ENCODE assay signal across 27 mouse cellular contexts in genomic region chr6:117617168-117617567, GRCm38 (mm10).
A peak's percentile ranks its signal among the peaks of the same experiment; 100 is the strongest.
DNase-seq lines count a peak whose midpoint lies in the region; ATAC-seq and TF ChIP-seq lines count a peak whose summit lies in the region.
"Had no signal": no experiment of that assay in that cellular context is flagged by ENCODE, and none has a peak within 500 bp of the region (broad histone marks: within the 10 kb centered on the region; RNA-seq: fewer than 3 reads in every experiment).

No protein-coding gene starts in this region.

- TF ChIP-seq CTCF in lung, embryonic 14.5 days (IDR thresholded peaks at IDR 0.05; ENCODE audit: low read depth), result no peak
- TF ChIP-seq CTCF in stomach, postnatal 0 days (IDR thresholded peaks at IDR 0.05; ENCODE audit: low read depth), result no peak

- peak overlapping the region; percentile 20; the same call in 1 of the 2 replicates for H3K4me2 ChIP-seq in heart, embryonic 13.5 days
- H3K4me2 ChIP-seq in lung, embryonic 14.5 days, result no peak overlapping the region
- H3K4me2 ChIP-seq in stomach, postnatal 0 days (replicated peaks; ENCODE audit: low read depth), result no peak overlapping the region
- H3K4me2 ChIP-seq: embryonic facial prominence, embryonic 12.5 days; intestine, embryonic 15.5 days; liver, embryonic 12.5 days had no signal

- H3K4me1 ChIP-seq in heart, embryonic 13.5 days, result peaks cover 32% of the 10 kb centered on the region
- 0 out of 2 replicates have a peak, but pooled peaks cover 4% of the 10 kb centered on the region for H3K4me1 ChIP-seq in lung, embryonic 14.5 days (ENCODE audit: insufficient read depth)
- H3K4me1 ChIP-seq in stomach, postnatal 0 days (replicated peaks; ENCODE audit: control insufficient read depth, insufficient read depth), result 0 out of 2 replicates have a peak, but pooled peaks cover 4% of the 10 kb centered on the region
- H3K4me1 ChIP-seq: liver, embryonic 12.5 days had no signal

- ATAC-seq in heart, embryonic 13.5 days (ENCODE audit: extremely low read depth, insufficient number of reproducible peaks, low FRiP score, low TSS enrichment), result no peak
- ATAC-seq in lung, embryonic 14.5 days (ENCODE audit: insufficient read depth), result peak; percentile 41; the same call in 1 of the 2 replicates
- ATAC-seq in stomach, postnatal 0 days (ENCODE audit: low FRiP score, low TSS enrichment), result no peak
- ATAC-seq: forebrain, embryonic 14.5 days; hindbrain, embryonic 16.5 days; intestine, embryonic 15.5 days; liver, embryonic 12.5 days; liver, postnatal 0 days had no signal

- H3K9ac ChIP-seq in heart, embryonic 13.5 days, result no peak overlapping the region
- no peak overlapping the region for H3K9ac ChIP-seq in lung, embryonic 14.5 days
- no peak overlapping the region for H3K9ac ChIP-seq in stomach, postnatal 0 days (ENCODE audit: low read length)
- H3K9ac ChIP-seq: embryonic facial prominence, embryonic 12.5 days; intestine, embryonic 15.5 days; liver, embryonic 12.5 days; liver, postnatal 0 days had no signal

- H3K36me3 ChIP-seq in heart, embryonic 13.5 days, result no peaks in the 10 kb centered on the region
- H3K36me3 ChIP-seq in lung, embryonic 14.5 days (ENCODE audit: insufficient read depth), result no peaks in the 10 kb centered on the region
- H3K36me3 ChIP-seq in stomach, postnatal 0 days (ENCODE audit: control insufficient read depth, insufficient read depth, low read length), result no peaks in the 10 kb centered on the region
- H3K36me3 ChIP-seq: embryonic facial prominence, embryonic 12.5 days; intestine, embryonic 15.5 days; liver, embryonic 12.5 days had no signal

- WGBS in heart, embryonic 13.5 days, result 10% methylated on average over 6 of the region's 6 CpGs
- WGBS in lung, embryonic 14.5 days, result 16% methylated on average over 6 of the region's 6 CpGs
- 49% methylated on average over 6 of the region's 6 CpGs for WGBS in stomach, postnatal 0 days

- no peak overlapping the region for H3K4me3 ChIP-seq in heart, embryonic 13.5 days
- H3K4me3 ChIP-seq in lung, embryonic 14.5 days (ENCODE audit: low read depth, low read length), result no peak overlapping the region
- no peak overlapping the region for H3K4me3 ChIP-seq in stomach, postnatal 0 days (ENCODE audit: low read depth, low read length)
- H3K4me3 ChIP-seq: embryonic facial prominence, embryonic 12.5 days; intestine, embryonic 15.5 days; liver, embryonic 12.5 days had no signal

- no peaks in the 10 kb centered on the region for H3K9me3 ChIP-seq in heart, embryonic 13.5 days
- H3K9me3 ChIP-seq in lung, embryonic 14.5 days (ENCODE audit: low read depth, low read length), result no peaks in the 10 kb centered on the region
- H3K9me3 ChIP-seq in stomach, postnatal 0 days (ENCODE audit: control insufficient read depth, low read length), result no peaks in the 10 kb centered on the region
- H3K9me3 ChIP-seq: embryonic facial prominence, embryonic 12.5 days; intestine, embryonic 15.5 days had no signal

- no peak overlapping the region for H3K27ac ChIP-seq in heart, embryonic 13.5 days (replicated peaks)
- H3K27ac ChIP-seq in lung, embryonic 14.5 days (ENCODE audit: low read depth), result no peak overlapping the region
- no peak overlapping the region for H3K27ac ChIP-seq in stomach, postnatal 0 days (replicated peaks)
- H3K27ac ChIP-seq: embryonic facial prominence, embryonic 12.5 days; intestine, embryonic 15.5 days; kidney, postnatal 0 days; liver, embryonic 12.5 days had no signal

- H3K27me3 ChIP-seq in heart, embryonic 13.5 days (replicated peaks), result peaks cover 90% of the 10 kb centered on the region
- no peaks in the 10 kb centered on the region for H3K27me3 ChIP-seq in lung, embryonic 14.5 days (ENCODE audit: insufficient read depth, low read length)
- no peaks in the 10 kb centered on the region for H3K27me3 ChIP-seq in stomach, postnatal 0 days (ENCODE audit: control insufficient read depth, insufficient read depth, low read length)
- H3K27me3 ChIP-seq: embryonic facial prominence, embryonic 12.5 days; intestine, embryonic 15.5 days; liver, embryonic 12.5 days had no signal

- no peak for DNase-seq in heart, adult 8-10 months (ENCODE audit: low spot score)
- peak; percentile 62 for DNase-seq in lung, embryonic 14.5 days
- DNase-seq in lung, postnatal 14 days, result no peak
- peak; percentile 10 for DNase-seq in urinary bladder, adult 2 months (ENCODE audit: low spot score)
- no peak for DNase-seq in urinary bladder, postnatal 14 days (ENCODE audit: low spot score)
- DNase-seq in stomach, postnatal 0 days (ENCODE audit: low spot score), result no peak
- DNase-seq: adrenal gland, postnatal 25 days; B cell, adult 2 months; cerebellum, adult 11-12 months; cerebellum, adult 9-11 months; embryo, embryonic 11 days; gastrocnemius, postnatal 14 days; kidney, adult 8-10 months; kidney, postnatal 4 days; liver, postnatal 0 days; midbrain, embryonic 14.5 days; right cerebral cortex, adult 18-20 months; spleen, adult 18-20 months; thymus, adult 18-20 months; thymus, postnatal 25 days had no signal

- no peak for TF ChIP-seq EP300 in stomach, postnatal 0 days (optimal IDR thresholded peaks at IDR 0.05)

Comparison
In these comparisons a context has a peak if more than half of its experiments do, and no peak if none do; other contexts are left out.
1. DNase-seq: peak in lung, embryonic 14.5 days (single experiment) and urinary bladder, adult 2 months (single experiment); none in heart, adult 8-10 months (single experiment), lung, postnatal 14 days (single experiment), urinary bladder, postnatal 14 days (single experiment) and stomach, postnatal 0 days (single experiment).